Mouse (Mus musculus): ENCODE measurements around the gene Rag1.

DNA sequence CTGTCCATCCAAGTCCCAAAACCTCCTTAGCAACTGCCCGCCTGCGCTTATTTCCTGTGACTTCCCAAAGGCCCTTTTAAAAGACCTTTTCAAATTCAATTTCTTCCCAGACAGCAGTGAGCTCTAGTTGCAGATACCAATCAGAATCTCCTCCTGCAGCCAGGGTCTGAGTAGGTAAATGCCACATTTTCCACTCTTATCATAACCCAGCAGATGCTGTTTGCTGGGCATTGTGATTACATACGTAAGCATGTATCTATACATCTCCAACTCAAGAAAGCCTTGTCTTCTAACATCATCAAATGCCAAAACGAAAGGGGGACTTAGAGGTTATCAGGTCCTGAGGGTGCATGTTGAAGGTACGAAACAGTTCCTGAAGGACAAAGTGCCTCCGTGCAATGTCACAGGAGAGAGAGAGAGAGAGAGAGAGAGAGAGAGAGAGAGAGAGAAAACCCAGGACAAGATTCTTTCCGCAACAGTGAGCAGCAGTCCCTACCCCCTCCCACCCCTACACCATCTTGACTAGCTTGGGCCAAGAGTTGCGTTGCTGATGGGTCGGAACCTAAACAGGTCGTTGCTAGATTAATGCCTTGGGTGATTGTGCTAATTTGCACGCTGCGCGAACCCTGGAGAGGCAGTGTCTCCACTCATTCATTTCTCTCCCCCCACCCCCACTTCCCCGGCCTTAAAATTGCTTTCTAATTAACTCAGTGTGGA is 3.1 kb upstream of the Rag1 start:
- TF ChIP-seq POLR2A (IDR thresholded peaks at IDR 0.05; ENCODE audit: borderline replicate concordance, insufficient read depth, low read length) (no peak), CTCF (IDR thresholded peaks at IDR 0.05; ENCODE audit: borderline replicate concordance, insufficient read depth, low read depth, low read length) (no peak)

Data from cerebellum, adult 2 months (tissue).